Mouse (Mus musculus) adrenal gland (tissue): ENCODE measurements around the gene Mtmr14.

Source experiments
- intact Hi-C: fragments of 180-260 bp; cut with DNase I; formaldehyde crosslinking; loops from one replicate; pipeline ENCODE4 v1.15.1; 2025

Mtmr14 gene

GRCm38 (mm10) chr6:113272365-113272764, 34.7 kb downstream of the Mtmr14 start:
- intact Hi-C loops: no loop called here

GRCm38 (mm10) chr6:113276846-113277245, 39.2 kb downstream of the Mtmr14 start:
- intact Hi-C loops: no loop called here

GRCm38 (mm10) chr6:113281676-113282075, 44.0 kb downstream of the Mtmr14 start:
- intact Hi-C loops: loop anchor here (5.0 kb wide), 1 partner anchor 89 kb away; no protein-coding TSS in a partner anchor

GRCm38 (mm10) chr6:113282101-113282802, 44.6 kb downstream of the Mtmr14 start, which contains the start of gene Cpne9:
Cpne9 (plus strand) TSS chr6:113282307.
- intact Hi-C loops: loop anchor here (5.0 kb wide), 1 partner anchor 90 kb away; no protein-coding TSS in a partner anchor

GRCm38 (mm10) chr6:113282969-113283368, 45.3 kb downstream of the Mtmr14 start:
- intact Hi-C loops: loop anchor here (5.0 kb wide), 1 partner anchor 91 kb away; no protein-coding TSS in a partner anchor

GRCm38 (mm10) chr6:113283500-113283899, 45.9 kb downstream of the Mtmr14 start:
- intact Hi-C loops: loop anchor here (5.0 kb wide), 1 partner anchor 91 kb away; no protein-coding TSS in a partner anchor

- intact Hi-C loops: loop anchor here (5.0 kb wide), 1 partner anchor 93 kb away; no protein-coding TSS in a partner anchor
These were observed 47.3 kb downstream of the Mtmr14 start for GRCm38 (mm10) chr6:113284931-113285330.

GRCm38 (mm10) chr6:113286316-113286715, 48.7 kb downstream of the Mtmr14 start:
- intact Hi-C loops: no loop called here

- intact Hi-C loops: no loop called here
These were observed 49.6 kb downstream of the Mtmr14 start for GRCm38 (mm10) chr6:113287236-113287635.

- intact Hi-C loops: no loop called here
These were observed 51.7 kb downstream of the Mtmr14 start for GRCm38 (mm10) chr6:113289346-113289745.

- intact Hi-C loops: no loop called here
These were observed 52.7 kb downstream of the Mtmr14 start for GRCm38 (mm10) chr6:113290346-113290745.

- intact Hi-C loops: no loop called here
These were observed 55.3 kb downstream of the Mtmr14 start for GRCm38 (mm10) chr6:113292938-113293337.

GRCm38 (mm10) chr6:113296046-113296445, 58.4 kb downstream of the Mtmr14 start:
- intact Hi-C loops: no loop called here

GRCm38 (mm10) chr6:113296639-113297038, 59.0 kb downstream of the Mtmr14 start:
- intact Hi-C loops: no loop called here

GRCm38 (mm10) chr6:113301350-113301749, 63.7 kb downstream of the Mtmr14 start:
- intact Hi-C loops: loop anchor here (5.0 to 10.0 kb wide), 2 partner anchors 129 to 607 kb away; partner anchors contain the start of gene Rad18

GRCm38 (mm10) chr6:113302258-113302657, 64.6 kb downstream of the Mtmr14 start:
- intact Hi-C loops: loop anchor here (5.0 to 10.0 kb wide), 2 partner anchors 130 to 607 kb away; partner anchors contain the start of gene Rad18

- intact Hi-C loops: loop anchor here (5.0 to 10.0 kb wide), 3 partner anchors 69 to 612 kb away; partner anchors contain the start of genes Mtmr14, Rad18 and Thumpd3
These were observed 68.8 kb downstream of the Mtmr14 start for GRCm38 (mm10) chr6:113306322-113306985.

- intact Hi-C loops: loop anchor here (5.0 to 10.0 kb wide), 3 partner anchors 70 to 612 kb away; partner anchors contain the start of genes Mtmr14, Rad18 and Thumpd3
These were observed 69.3 kb downstream of the Mtmr14 start, which contains the start of gene Brpf1 for GRCm38 (mm10) chr6:113306986-113307349. Brpf1 (plus strand) TSS chr6:113307137.

- intact Hi-C loops: loop anchor here (5.0 to 10.0 kb wide), 3 partner anchors 70 to 613 kb away; partner anchors contain the start of genes Mtmr14, Rad18 and Thumpd3
These were observed 70.0 kb downstream of the Mtmr14 start for GRCm38 (mm10) chr6:113307481-113308121.

- intact Hi-C loops: loop anchor here (5.0 to 10.0 kb wide), 3 partner anchors 71 to 613 kb away; partner anchors contain the start of genes Mtmr14, Rad18 and Thumpd3
These were observed 70.5 kb downstream of the Mtmr14 start for GRCm38 (mm10) chr6:113308141-113308540.

- intact Hi-C loops: no loop called here
These were observed 78.3 kb downstream of the Mtmr14 start for GRCm38 (mm10) chr6:113315972-113316371.
